Mouse (Mus musculus) neural tube, embryonic 14.5 days (tissue): ENCODE measurements at regions not wholly inside any gene's neighbourhood (a gene's known extent, or its start where the extent isn't known, plus 50 kb on each side); places are given as distances from the start of the nearest gene placed in this dataset.

Experiments used
- ATAC-seq: fragments of 200-750 bp; cut with Nextera tagmentation; 2 replicates; pipeline ENCODE4 v1.8.0; 2017; ENCODE audit warnings: low read depth, mild to moderate bottlenecking, moderate TSS enrichment, moderate library complexity
- H3K27ac ChIP-seq: fragments of 300-500 bp; sonication (generic); 2 replicates; pipeline ENCODE4 v1.5.1; 2014; ENCODE audit warnings: low read depth, mild to moderate bottlenecking, control low read depth, low read length, moderate library complexity, mixed read lengths
- H3K27me3 ChIP-seq: fragments of 300-500 bp; sonication (generic); 2 replicates; pipeline ENCODE4 v1.6.1; 2014; ENCODE audit warnings: low read length; ENCODE audit not compliant: control insufficient read depth, insufficient read depth
- H3K36me3 ChIP-seq: fragments of 300-500 bp; sonication (generic); 2 replicates; pipeline ENCODE4 v1.6.1; 2014; ENCODE audit warnings: low read length, mixed read lengths; ENCODE audit not compliant: control insufficient read depth, insufficient read depth
- H3K4me1 ChIP-seq: fragments of 300-500 bp; sonication (generic); 2 replicates; pipeline ENCODE4 v1.6.1; 2014; ENCODE audit warnings: low read length; ENCODE audit not compliant: control insufficient read depth, insufficient read depth
- H3K4me2 ChIP-seq: fragments of 300-500 bp; sonication (generic); 2 replicates; pipeline ENCODE4 v1.6.1; 2014; ENCODE audit warnings: mild to moderate bottlenecking, low read depth, low read length, control low read depth
- H3K4me3 ChIP-seq: fragments of 300-500 bp; sonication (generic); 2 replicates; pipeline ENCODE4 v1.5.1; 2014; ENCODE audit warnings: low read depth, low read length, control low read depth, mixed read lengths
- H3K9ac ChIP-seq: fragments of 300-500 bp; sonication (generic); replicated peaks from 2 replicates; pipeline ENCODE4 v1.6.1; 2014; ENCODE audit warnings: low read depth, mild to moderate bottlenecking, control low read depth, low read length, mixed read lengths
- H3K9me3 ChIP-seq: fragments of 300-500 bp; sonication (generic); 2 replicates; pipeline ENCODE4 v1.6.1; 2016; ENCODE audit warnings: low read length; ENCODE audit not compliant: control insufficient read depth
- WGBS: fragments of 180-500 bp; shearing (Covaris S2); extraction: QIAGEN DNeasy Blood & Tissue Kit; methylation state at CpG from one replicate; pipeline ENCODE4 v1.1.7; 2014; 5-methylcytosine and 5-hydroxymethylcytosine counted together

DNA sequence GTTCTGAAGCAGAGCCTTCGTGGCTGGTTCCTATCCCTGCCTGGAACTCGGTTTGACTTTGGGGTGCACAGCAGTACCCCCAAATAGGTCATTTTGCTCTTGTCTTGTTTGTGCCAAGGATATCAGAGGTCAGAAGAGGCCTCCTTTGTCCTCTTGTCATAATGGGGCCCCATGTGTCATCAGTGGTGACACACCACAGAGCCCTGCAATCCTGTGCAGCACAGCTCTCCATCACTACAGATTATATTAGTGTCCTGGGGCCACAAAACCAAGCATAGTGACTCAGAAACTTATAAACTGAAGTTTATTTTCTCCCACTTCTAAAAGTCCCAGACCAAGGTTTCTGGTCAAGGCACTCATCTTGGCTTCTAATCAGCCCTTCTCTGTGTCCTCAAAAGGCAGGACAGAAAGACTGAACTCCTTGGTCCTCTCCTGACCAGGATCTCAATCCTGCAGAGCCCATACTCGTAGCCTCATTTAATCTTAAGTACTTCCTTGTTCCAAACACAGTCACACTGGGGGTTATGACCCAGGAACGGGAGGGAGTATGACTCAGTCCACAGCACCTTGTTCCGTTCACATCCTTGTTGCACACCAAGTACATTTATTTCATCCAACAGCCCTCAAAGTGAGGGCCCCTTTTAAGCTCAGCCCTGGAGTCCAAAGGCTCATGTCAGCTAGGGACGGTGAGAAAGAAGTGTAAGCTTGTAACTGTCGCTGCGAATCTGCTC is 63.2 kb upstream of the Sox13 start:
- H3K4me2 ChIP-seq = no peak overlapping the region
- H3K36me3 ChIP-seq = no peaks in the 10 kb centered on the region
- H3K4me1 ChIP-seq = peaks cover 4% of the 10 kb centered on the region
- H3K27me3 ChIP-seq = no peaks in the 10 kb centered on the region
- no peak overlapping the region for H3K4me3 ChIP-seq
- H3K9ac ChIP-seq = no peak overlapping the region
- H3K27ac ChIP-seq = no peak overlapping the region
- WGBS = 83% methylated on average over 8 of the region's 8 CpGs
- no peaks in the 10 kb centered on the region for H3K9me3 ChIP-seq
- no peak for ATAC-seq

DNA sequence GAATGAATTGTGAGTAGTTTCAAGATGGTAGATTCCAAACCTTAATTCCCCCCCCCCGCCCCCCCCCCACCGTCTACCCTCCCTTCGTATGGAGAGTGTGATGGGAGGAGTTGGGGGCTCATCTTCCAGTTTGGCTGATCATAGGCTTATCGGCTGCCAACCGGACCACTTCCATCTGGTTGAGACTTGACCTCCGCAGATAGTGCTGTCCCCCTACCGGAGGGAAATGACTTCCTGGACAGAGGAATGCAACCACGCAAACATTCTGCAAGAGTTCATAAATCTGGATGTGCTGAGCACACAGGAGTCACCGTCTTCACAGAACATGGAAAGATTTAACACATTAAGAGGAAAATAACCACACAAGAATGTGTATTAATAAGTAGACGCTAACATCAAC is 62.2 kb upstream of the Sox13 start:
- H3K4me3 ChIP-seq = no peak overlapping the region
- WGBS = 65% methylated on average over 10 of the region's 10 CpGs
- no peak for ATAC-seq
- H3K4me1 ChIP-seq = no peaks in the 10 kb centered on the region
- H3K36me3 ChIP-seq = no peaks in the 10 kb centered on the region
- no peaks in the 10 kb centered on the region for H3K9me3 ChIP-seq
- H3K27me3 ChIP-seq = no peaks in the 10 kb centered on the region
- no peak overlapping the region for H3K9ac ChIP-seq
- no peak overlapping the region for H3K27ac ChIP-seq
- H3K4me2 ChIP-seq = no peak overlapping the region

DNA sequence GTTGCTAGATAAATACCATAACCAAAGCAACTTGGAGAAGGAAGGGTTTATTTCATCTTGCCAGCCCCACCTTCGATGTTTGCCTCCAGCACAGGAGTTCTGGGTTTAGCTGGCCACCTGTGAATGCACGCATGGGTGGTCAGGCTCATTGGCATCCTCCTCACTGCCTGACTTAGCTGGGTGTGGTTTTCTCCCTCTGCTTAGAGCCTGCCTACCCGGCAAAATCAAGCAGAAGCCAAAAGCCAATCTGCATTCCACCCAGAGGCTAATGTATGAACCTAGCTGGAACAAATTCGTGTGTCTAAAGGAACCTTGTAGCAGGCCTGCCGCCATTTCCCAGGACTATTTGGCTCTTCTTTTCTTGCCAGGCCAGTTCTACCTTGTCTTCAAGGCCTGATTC is 58.7 kb upstream of the Sox13 start:
- Histone ChIP-seq H3K27ac (no peak overlapping the region), H3K4me3 (no peak overlapping the region), H3K27me3 (no peaks in the 10 kb centered on the region), H3K4me2 (no peak overlapping the region), H3K4me1 (no peaks in the 10 kb centered on the region), H3K9ac (no peak overlapping the region), H3K9me3 (no peaks in the 10 kb centered on the region), H3K36me3 (no peaks in the 10 kb centered on the region)
- 55% methylated on average over 5 of the region's 5 CpGs for WGBS
- no peak for ATAC-seq

DNA sequence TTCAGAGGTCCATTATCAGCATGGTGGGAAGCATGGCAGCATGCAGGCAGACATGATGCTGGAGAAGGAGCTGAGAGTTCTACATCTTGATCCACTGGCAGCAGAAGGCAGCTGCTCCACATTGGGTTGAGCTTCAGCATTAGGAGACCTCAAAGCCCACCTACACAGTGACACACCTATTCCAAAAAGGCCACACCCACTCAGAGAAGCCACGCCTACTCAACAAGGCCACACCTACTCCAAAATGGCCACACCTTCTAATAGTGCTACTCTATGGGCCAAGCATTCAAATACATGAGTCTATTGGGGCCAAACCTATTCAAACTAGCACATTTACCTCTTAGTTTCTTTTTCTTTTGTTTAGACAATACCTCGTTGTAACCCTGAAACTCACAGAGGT is 50.4 kb upstream of the Sox13 start:
- 88% methylated on average over 2 of the region's 2 CpGs for WGBS

More for the DNA sequence above, 50.4 kb upstream of the Sox13 start:
- ATAC-seq = no peak
- H3K9ac ChIP-seq = no peak overlapping the region
- no peaks in the 10 kb centered on the region for H3K36me3 ChIP-seq
- no peaks in the 10 kb centered on the region for H3K27me3 ChIP-seq
- no peak overlapping the region for H3K4me3 ChIP-seq
- H3K4me2 ChIP-seq = no peak overlapping the region
- no peak overlapping the region for H3K27ac ChIP-seq
- H3K9me3 ChIP-seq = no peaks in the 10 kb centered on the region
- H3K4me1 ChIP-seq = no peaks in the 10 kb centered on the region
